Mouse (Mus musculus) forebrain, embryonic 13.5 days (tissue): ENCODE results near the gene Trim54. TPM values are rescaled to one million over a fixed set of nuclear protein-coding genes. Genes with fewer than 3 reads are reported as not detected.

Experiments used
- ATAC-seq: fragments of 200-750 bp; cut with Nextera tagmentation; 2 replicates; pipeline ENCODE4 v1.8.0; 2017
- H3K27ac ChIP-seq: fragments of 300-500 bp; sonication (generic); 2 replicates; pipeline ENCODE4 v1.5.1; 2015; ENCODE audit warnings: inconsistent platforms, mild to moderate bottlenecking, moderate library complexity
- H3K27me3 ChIP-seq: fragments of 300-500 bp; sonication (generic); 2 replicates; pipeline ENCODE4 v1.6.1; 2015; ENCODE audit warnings: mild to moderate bottlenecking, inconsistent platforms
- H3K36me3 ChIP-seq: fragments of 300-500 bp; sonication (generic); 2 replicates; pipeline ENCODE4 v1.6.1; 2015; ENCODE audit warnings: mild to moderate bottlenecking, inconsistent platforms; ENCODE audit not compliant: poor library complexity, severe bottlenecking
- H3K4me1 ChIP-seq: fragments of 300-500 bp; sonication (generic); 2 replicates; pipeline ENCODE4 v1.6.1; 2015; ENCODE audit warnings: inconsistent platforms
- H3K4me2 ChIP-seq: fragments of 300-500 bp; sonication (generic); 2 replicates; pipeline ENCODE4 v1.6.1; 2015; ENCODE audit warnings: inconsistent platforms, mild to moderate bottlenecking, moderate library complexity
- H3K4me3 ChIP-seq: fragments of 300-500 bp; sonication (generic); 2 replicates; pipeline ENCODE4 v1.5.1; 2015; ENCODE audit warnings: mild to moderate bottlenecking, inconsistent platforms
- H3K9ac ChIP-seq: fragments of 300-500 bp; sonication (generic); 2 replicates; pipeline ENCODE4 v1.6.1; 2015; ENCODE audit warnings: mild to moderate bottlenecking, inconsistent platforms
- H3K9me3 ChIP-seq: fragments of 300-500 bp; sonication (generic); replicated peaks from 2 replicates; pipeline ENCODE4 v1.6.1; 2016; ENCODE audit warnings: inconsistent platforms
- WGBS: fragments of 180-500 bp; shearing (Covaris S2); methylation state at CpG from one replicate; pipeline ENCODE4 v1.1.7; 2015; 5-methylcytosine and 5-hydroxymethylcytosine counted together
- polyA plus RNA-seq: library from polyadenylated mRNA; unstranded; fragments of >200 nt; fragmentation: Nextera tagmentation; extraction: Ambion mirVana; gene quantifications from 2 replicates; pipeline ENCODE4 v1.2.1, GENCODE M21; 2015

Gene Trim54
- not detected in 2 replicates for polyA plus RNA-seq

DNA sequence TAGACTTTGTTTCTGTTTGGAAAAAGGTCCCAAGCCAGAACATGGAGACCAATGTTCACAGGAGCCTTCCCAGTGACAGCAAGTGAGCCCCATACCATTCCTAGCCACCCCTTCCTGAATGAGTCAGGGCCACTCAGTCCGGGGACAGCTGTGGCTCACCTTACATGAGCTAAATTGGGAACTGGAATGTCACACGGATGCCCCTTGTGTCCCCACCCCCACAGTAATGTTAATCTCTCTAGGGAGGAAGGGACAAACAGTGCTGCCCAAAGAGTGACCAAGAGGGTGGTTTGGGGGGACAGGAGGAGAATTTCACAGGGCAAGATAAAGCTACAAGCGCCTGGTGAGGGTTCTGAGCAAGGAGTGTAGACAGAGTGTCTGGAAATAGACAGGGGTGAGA is at the start of gene Trim54:
TSS of gene Trim54 (plus strand) at position 359 of the 400 bp plus-strand sequence.
- ATAC-seq: no peak
- Histone ChIP-seq H3K27ac (no peak within 1 kb of the TSS), H3K4me3 (no peak within 1 kb of the TSS), H3K27me3 (0 out of 2 replicates have a peak, but pooled peaks cover 3% of the 10 kb centered on the region), H3K9ac (no peak within 1 kb of the TSS), H3K36me3 (no peaks in the 10 kb centered on the region), H3K9me3 (no peaks in the 10 kb centered on the region), H3K4me2 (no peak within 1 kb of the TSS), H3K4me1 (no peaks in the 10 kb centered on the region)
- 50% methylated on average over 3 of the region's 3 CpGs for WGBS

DNA sequence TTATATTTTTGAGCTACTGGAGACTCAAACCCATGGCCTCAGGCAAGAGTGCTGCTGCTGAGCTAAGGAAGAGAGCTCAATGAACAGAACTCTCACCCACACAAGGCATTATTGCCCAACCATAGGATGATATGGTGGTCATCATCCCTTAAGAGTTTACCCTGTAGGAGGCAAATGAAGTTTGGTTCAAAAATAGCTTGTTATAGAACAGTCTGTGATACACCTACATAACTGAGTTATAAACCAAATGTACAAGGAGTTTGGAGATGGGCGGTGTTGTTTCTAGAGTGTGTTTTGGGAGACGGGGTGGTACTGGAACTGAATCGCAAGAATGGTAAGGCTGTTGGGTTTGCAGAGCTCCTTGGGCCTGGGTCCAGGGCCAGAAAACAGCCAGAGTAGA is 46.7 kb upstream of the Trim54 start:
- Histone ChIP-seq H3K9me3 (no peaks in the 10 kb centered on the region), H3K4me3 (no peak overlapping the region), H3K36me3 (peaks cover 94% of the 10 kb centered on the region), H3K27me3 (no peaks in the 10 kb centered on the region), H3K27ac (no peak overlapping the region), H3K4me1 (no peaks in the 10 kb centered on the region), H3K4me2 (no peak overlapping the region), H3K9ac (no peak overlapping the region)
- whole genome bisulfite sequencing: 98% methylated on average over 3 of the region's 3 CpGs
- no peak for ATAC-seq

DNA sequence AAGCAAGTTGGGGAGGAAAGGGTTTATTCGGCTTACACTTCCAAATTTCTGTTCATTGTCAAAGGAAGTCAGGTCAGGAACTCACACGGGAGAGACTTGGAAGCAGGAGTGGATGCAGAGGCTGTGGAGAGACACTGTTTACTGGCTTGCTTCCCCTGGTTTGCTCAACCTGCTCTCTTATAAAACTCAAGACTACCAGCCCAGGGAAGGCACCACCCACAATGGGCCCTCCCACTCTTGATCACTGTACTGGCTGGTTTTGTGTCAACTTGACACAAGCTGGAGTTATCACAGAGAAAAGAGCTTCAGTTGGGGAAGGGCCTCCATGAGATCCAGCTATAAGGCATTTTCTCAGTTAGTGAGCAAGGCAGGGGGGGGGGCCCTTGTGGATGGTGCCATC is 45.5 kb upstream of the Trim54 start:
- Histone ChIP-seq H3K9me3 (no peaks in the 10 kb centered on the region), H3K9ac (no peak overlapping the region), H3K27me3 (no peaks in the 10 kb centered on the region), H3K4me3 (no peak overlapping the region), H3K36me3 (peaks cover 100% of the 10 kb centered on the region), H3K4me1 (no peaks in the 10 kb centered on the region), H3K27ac (no peak overlapping the region), H3K4me2 (no peak overlapping the region)
- 96% methylated on average over 2 of the region's 2 CpGs for WGBS
- no peak for ATAC-seq

DNA sequence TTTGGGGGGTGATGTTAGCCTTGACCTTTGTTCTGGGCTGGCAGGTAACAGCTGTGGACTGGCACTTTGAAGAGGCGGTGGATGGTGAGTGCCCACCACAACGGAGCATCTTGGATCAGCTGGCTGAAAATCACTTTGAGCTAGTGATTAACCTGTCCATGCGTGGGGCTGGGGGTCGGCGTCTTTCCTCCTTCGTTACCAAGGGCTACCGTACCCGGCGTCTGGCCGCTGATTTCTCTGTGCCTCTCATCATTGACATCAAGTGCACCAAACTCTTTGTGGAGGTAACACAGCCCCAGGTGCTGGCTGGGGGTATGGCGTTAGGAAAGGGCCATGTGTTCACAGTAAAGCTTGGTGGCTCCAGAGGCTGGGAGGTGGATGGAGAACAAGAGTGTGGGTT is 44.7 kb upstream of the Trim54 start:
- H3K27ac ChIP-seq: no peak overlapping the region
- H3K9ac ChIP-seq: no peak overlapping the region
- no peak overlapping the region for H3K4me2 ChIP-seq
- no peaks in the 10 kb centered on the region for H3K9me3 ChIP-seq
- no peaks in the 10 kb centered on the region for H3K27me3 ChIP-seq
- H3K4me3 ChIP-seq: no peak overlapping the region
- H3K36me3 ChIP-seq: peaks cover 100% of the 10 kb centered on the region
- no peaks in the 10 kb centered on the region for H3K4me1 ChIP-seq
- WGBS: 93% methylated on average over 11 of the region's 11 CpGs
- no peak for ATAC-seq

DNA sequence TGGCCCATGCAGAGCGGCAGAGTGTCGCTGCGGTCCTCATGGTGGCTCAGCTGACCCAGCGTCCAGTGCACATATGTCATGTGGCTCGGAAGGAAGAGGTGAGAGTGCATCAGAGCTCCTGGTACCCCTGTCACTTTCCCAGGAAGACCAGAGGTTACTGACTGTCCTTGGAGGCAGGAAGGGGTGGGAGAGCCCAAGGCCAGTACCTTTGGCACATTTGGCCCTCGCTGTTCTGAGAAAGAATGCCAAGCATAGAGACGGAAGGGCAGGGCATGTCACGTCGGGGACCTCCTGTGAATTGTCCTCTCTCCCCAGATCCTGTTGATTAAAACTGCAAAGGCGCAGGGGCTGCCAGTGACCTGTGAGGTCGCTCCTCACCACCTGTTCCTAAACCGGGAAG is 43.3 kb upstream of the Trim54 start:
- Histone ChIP-seq H3K4me3 (no peak overlapping the region), H3K27ac (no peak overlapping the region), H3K9me3 (no peaks in the 10 kb centered on the region), H3K4me1 (no peaks in the 10 kb centered on the region), H3K27me3 (no peaks in the 10 kb centered on the region), H3K36me3 (peaks cover 100% of the 10 kb centered on the region), H3K9ac (no peak overlapping the region), H3K4me2 (no peak overlapping the region)
- no peak for ATAC-seq
- WGBS: 94% methylated on average over 12 of the region's 12 CpGs

DNA sequence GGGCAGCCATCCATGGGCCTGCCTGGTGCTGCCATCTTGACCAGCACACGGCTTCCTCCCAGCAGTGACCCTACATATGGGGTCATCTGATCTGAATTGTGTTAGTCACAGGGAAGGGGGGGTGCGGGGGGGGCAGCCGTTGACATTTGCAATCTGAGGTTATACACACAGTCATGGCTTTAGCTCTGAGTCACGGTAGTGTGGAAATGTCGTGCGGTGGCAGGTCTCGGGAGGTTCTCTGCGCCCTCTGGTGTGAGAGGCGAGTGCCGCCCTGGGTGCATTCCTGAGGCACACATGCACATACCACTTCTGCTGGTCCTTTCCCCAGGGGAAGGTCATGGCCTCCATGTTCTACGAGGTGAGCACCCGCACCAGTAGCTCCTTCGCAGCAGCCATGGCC is 40.2 kb upstream of the Trim54 start:
- H3K4me1 ChIP-seq: no peaks in the 10 kb centered on the region
- H3K4me3 ChIP-seq: no peak overlapping the region
- 90% methylated on average over 13 of the region's 13 CpGs for WGBS
- H3K36me3 ChIP-seq: peaks cover 78% of the 10 kb centered on the region
- no peak overlapping the region for H3K9ac ChIP-seq
- ATAC-seq: no peak
- no peak overlapping the region for H3K27ac ChIP-seq
- H3K4me2 ChIP-seq: no peak overlapping the region
- no peaks in the 10 kb centered on the region for H3K27me3 ChIP-seq
- H3K9me3 ChIP-seq: no peaks in the 10 kb centered on the region

DNA sequence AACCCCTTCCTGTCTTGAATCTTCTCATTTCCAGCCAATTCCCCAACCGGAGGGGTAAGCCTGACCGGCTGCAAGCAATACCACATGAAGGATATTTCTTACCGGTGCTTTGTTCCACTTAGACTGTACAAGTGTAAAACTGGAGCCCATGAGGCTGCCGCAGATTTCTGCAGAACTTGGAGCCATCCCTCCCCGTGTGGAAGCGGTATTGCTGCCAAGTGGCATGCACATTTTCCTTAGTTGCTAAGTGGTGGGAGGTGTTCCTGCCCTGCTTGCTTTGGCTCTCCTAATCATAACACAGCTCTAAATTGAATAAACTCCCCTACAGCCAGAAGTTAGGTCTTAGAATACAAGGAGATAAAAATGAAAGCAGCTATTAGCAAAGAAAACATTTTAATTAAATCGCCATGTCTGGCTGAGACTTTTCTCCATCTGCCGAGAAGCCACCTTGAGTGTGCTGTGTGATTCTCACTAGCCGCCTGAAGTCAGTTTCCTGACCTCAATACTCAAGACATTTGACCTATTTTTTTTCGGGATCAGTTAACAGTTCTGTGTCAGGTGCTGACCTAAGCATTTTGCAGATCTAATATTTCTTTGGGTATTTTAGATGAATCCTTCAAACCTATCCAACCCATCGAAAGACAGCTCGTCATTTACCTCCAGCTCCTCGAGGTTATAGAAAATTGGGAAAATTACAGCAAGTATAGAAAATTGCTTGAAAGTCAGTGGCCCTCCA is 36.3 kb upstream of the Trim54 start:
- Histone ChIP-seq H3K9me3 (no peaks in the 10 kb centered on the region), H3K27ac (no peak overlapping the region), H3K4me3 (no peak overlapping the region), H3K36me3 (peaks cover 40% of the 10 kb centered on the region), H3K4me1 (peaks cover 4% of the 10 kb centered on the region), H3K27me3 (no peaks in the 10 kb centered on the region), H3K9ac (no peak overlapping the region), H3K4me2 (no peak overlapping the region)
- no peak for ATAC-seq
- 83% methylated on average over 13 of the region's 13 CpGs for WGBS

DNA sequence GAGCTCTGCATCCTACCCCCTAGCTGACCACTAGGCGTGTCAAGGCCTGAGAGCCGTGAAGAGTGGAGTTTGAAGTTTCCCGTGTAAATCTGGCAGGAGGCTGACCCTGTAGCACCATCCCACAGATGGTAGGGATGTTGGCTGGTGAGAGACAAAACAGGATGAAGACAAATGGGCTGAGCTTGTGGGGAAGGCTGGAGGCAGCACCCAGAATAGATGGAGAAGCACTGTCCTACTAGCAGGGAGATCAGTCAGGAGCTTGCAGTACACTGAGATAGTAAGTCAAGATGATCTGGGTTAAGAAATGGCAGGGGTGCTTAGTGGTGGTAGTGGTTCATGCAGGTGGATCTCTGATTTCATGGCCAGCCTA is 35.7 kb upstream of the Trim54 start:
- H3K27me3 ChIP-seq: peaks cover 2% of the 10 kb centered on the region; the same call in 1 of the 2 replicates
- no peak overlapping the region for H3K4me2 ChIP-seq
- no peaks in the 10 kb centered on the region for H3K9me3 ChIP-seq
- no peak overlapping the region for H3K9ac ChIP-seq
- no peak overlapping the region for H3K4me3 ChIP-seq
- H3K36me3 ChIP-seq: peaks cover 34% of the 10 kb centered on the region
- WGBS: 69% methylated on average over 3 of the region's 3 CpGs
- H3K4me1 ChIP-seq: peaks cover 4% of the 10 kb centered on the region
- no peak overlapping the region for H3K27ac ChIP-seq
- no peak for ATAC-seq

DNA sequence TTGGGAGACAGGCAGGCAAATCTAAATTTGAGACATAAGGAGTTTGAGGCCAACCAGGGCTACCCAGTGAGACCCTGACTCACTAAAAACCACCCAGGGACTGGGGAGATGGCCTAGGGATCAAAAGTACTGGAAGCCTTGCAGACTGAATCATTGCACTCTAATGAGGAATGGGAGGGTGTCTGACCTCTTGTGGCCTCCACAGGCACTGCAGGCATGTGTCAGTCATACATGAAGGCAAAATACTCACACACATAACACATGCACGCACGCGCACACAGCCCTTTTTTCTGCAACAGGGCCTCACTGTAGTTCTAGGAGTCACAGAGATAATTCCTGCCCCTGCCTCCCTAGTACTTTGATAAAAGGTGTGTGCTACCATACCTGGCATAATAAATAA is 35.1 kb upstream of the Trim54 start:
- Histone ChIP-seq H3K36me3 (peaks cover 28% of the 10 kb centered on the region), H3K27me3 (peaks cover 8% of the 10 kb centered on the region; the same call in 1 of the 2 replicates), H3K4me2 (no peak overlapping the region), H3K9me3 (no peaks in the 10 kb centered on the region), H3K4me1 (peaks cover 4% of the 10 kb centered on the region), H3K4me3 (no peak overlapping the region), H3K27ac (no peak overlapping the region), H3K9ac (no peak overlapping the region)
- no peak for ATAC-seq
- 74% methylated on average over 3 of the region's 3 CpGs for WGBS

DNA sequence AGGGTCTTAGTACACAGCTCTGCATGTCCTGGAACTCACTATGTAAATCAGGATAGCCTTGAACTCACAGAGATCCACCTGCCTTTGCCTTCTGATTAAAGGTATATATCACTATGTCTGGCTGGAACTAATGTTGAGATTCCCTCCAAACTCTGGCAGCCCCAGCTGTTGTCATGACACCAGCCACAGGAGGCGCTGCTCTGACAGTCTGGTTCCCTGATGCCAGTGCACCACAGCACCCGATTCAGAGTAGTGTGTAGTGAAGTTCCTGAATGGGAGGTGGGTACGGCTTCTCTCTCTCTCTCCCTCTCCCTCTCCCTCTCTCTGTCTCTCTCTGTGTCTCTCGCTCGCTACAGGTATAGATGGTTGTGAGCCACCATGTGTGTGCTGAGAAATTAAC is 34.2 kb upstream of the Trim54 start:
- H3K4me1 ChIP-seq: peaks cover 4% of the 10 kb centered on the region
- no peak overlapping the region for H3K4me3 ChIP-seq
- H3K27ac ChIP-seq: no peak overlapping the region
- H3K36me3 ChIP-seq: peaks cover 18% of the 10 kb centered on the region
- no peaks in the 10 kb centered on the region for H3K9me3 ChIP-seq
- no peak overlapping the region for H3K9ac ChIP-seq
- WGBS: 19% methylated on average over 5 of the region's 5 CpGs
- no peak for ATAC-seq
- no peak overlapping the region for H3K4me2 ChIP-seq
- H3K27me3 ChIP-seq: peaks cover 13% of the 10 kb centered on the region; the same call in 1 of the 2 replicates

DNA sequence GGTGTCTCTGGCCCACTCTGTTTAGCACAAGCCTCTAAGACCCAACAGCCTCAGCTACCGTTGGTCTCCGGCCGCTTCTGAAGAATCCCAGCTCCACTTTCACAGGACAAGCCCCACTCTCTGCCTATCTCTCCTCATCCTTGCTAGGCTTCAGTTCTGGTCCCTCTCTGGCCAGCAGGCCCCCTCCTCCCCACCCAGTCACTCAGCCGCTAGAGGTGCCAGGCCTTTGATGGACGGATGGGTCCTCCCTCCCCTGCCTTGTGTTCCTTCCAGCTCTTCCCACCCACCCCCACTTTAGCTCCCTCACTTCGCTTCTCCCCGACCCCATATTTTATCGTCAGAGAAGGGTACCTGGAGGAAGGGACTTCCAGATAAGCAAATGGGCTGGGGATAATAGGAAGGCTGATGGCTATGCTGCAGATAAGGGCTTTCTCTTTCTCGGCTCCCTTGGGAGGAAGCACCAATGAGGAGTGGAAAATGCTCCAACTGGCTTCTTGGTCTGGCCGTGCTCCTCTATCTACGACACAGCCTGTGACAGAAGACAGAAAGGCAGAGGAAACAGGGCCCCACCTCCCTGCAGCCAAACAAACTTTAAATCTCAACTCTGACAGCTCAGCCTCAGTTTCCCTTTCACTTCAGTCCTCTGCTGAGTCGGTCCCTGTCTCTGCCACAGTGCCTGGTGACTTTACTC is 33.4 kb upstream of the Trim54 start:
- Histone ChIP-seq H3K9ac (no peak overlapping the region), H3K27me3 (peaks cover 14% of the 10 kb centered on the region), H3K4me3 (no peak overlapping the region), H3K4me2 (no peak overlapping the region), H3K36me3 (peaks cover 11% of the 10 kb centered on the region), H3K4me1 (peaks cover 4% of the 10 kb centered on the region), H3K27ac (no peak overlapping the region), H3K9me3 (no peaks in the 10 kb centered on the region)
- WGBS: 45% methylated on average over 12 of the region's 12 CpGs
- ATAC-seq: no peak

DNA sequence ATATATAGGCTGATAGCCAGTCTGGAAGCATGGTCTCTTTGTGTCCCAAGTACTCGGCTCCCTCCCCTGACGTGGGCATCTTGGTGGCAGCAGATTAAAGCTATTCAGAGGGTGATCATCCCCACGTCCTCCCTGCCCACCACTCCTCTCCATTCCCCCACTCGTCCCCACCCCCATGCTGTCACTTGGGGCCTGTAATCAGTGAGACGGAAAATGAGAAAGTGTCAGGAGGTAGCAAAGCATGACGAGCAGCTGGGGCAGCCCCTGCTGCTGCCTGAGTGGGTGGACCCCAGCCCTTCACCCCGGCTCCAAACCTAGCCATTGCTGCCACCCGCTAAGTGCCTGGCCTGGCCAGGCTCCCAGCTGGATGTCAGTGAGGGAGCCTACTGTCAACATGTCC is 32.6 kb upstream of the Trim54 start:
- peak; percentile 15; the same call in 1 of the 2 replicates for ATAC-seq
- no peaks in the 10 kb centered on the region for H3K9me3 ChIP-seq
- H3K4me2 ChIP-seq: 0 out of 2 replicates have a peak overlapping the region, but pooled peaks have one; percentile 16
- no peak overlapping the region for H3K9ac ChIP-seq
- no peak overlapping the region for H3K27ac ChIP-seq
- peaks cover 23% of the 10 kb centered on the region for H3K27me3 ChIP-seq
- peaks cover 4% of the 10 kb centered on the region for H3K4me1 ChIP-seq
- 9% methylated on average over 8 of the region's 8 CpGs for WGBS
- H3K36me3 ChIP-seq: peaks cover 2% of the 10 kb centered on the region; the same call in 1 of the 2 replicates
- H3K4me3 ChIP-seq: no peak overlapping the region
